Mouse (Mus musculus): ENCODE results near the gene Arl6ip6. TPM values are rescaled to one million over a fixed set of nuclear protein-coding genes. Genes with fewer than 3 reads are reported as not detected.
A peak's percentile ranks its signal among the peaks of the same experiment; 100 is the strongest.

Gene Arl6ip6
- total RNA-seq (2021), result 10 to 100 TPM; 12.0 to 12.7 TPM

- DNase-seq (ENCODE audit: extremely low spot score in 1 of 2, low spot score in 1 of 2), result peak; percentile 96 to 99
Observed at GRCm38 (mm10) chr2:53191523-53192220, at the start of gene Arl6ip6. Arl6ip6 (plus strand) TSS chr2:53191726.

- DNase-seq (ENCODE audit: extremely low spot score in 1 of 2, low spot score in 1 of 2), result no peak
Observed at GRCm38 (mm10) chr2:53146852-53147251, 44.7 kb upstream of the Arl6ip6 start.

GRCm38 (mm10) chr2:53173966-53174365 lies 17.6 kb upstream of the Arl6ip6 start:
- DNase-seq (ENCODE audit: extremely low spot score in 1 of 2, low spot score in 1 of 2), result no peak

- DNase-seq (ENCODE audit: extremely low spot score in 1 of 2, low spot score in 1 of 2), result no peak
Observed at GRCm38 (mm10) chr2:53178966-53179365, 12.6 kb upstream of the Arl6ip6 start.

- no peak for DNase-seq (ENCODE audit: extremely low spot score in 1 of 2, low spot score in 1 of 2)
Observed at GRCm38 (mm10) chr2:53179876-53180275, 11.7 kb upstream of the Arl6ip6 start.

- DNase-seq (ENCODE audit: extremely low spot score in 1 of 2, low spot score in 1 of 2), result no peak
Observed at GRCm38 (mm10) chr2:53189811-53190210, 1.7 kb upstream of the Arl6ip6 start.

GRCm38 (mm10) chr2:53190684-53191511 lies 628 bp upstream of the Arl6ip6 start, which contains the start of gene Prpf40a:
Prpf40a (minus strand) TSS chr2:53191284.
- DNase-seq (ENCODE audit: extremely low spot score in 1 of 2, low spot score in 1 of 2), result peak; percentile 99 to 100

- DNase-seq (ENCODE audit: extremely low spot score in 1 of 2, low spot score in 1 of 2), result no peak
Observed at GRCm38 (mm10) chr2:53192386-53192785, 860 bp downstream of the Arl6ip6 start.

- DNase-seq (ENCODE audit: extremely low spot score in 1 of 2, low spot score in 1 of 2), result no peak
Observed at GRCm38 (mm10) chr2:53196431-53196830, 4.9 kb downstream of the Arl6ip6 start.

- DNase-seq (ENCODE audit: extremely low spot score in 1 of 2, low spot score in 1 of 2), result no peak
Observed at GRCm38 (mm10) chr2:53199203-53199602, 7.7 kb downstream of the Arl6ip6 start.

- no peak for DNase-seq (ENCODE audit: extremely low spot score in 1 of 2, low spot score in 1 of 2)
Observed at GRCm38 (mm10) chr2:53200164-53200885, 8.8 kb downstream of the Arl6ip6 start.

GRCm38 (mm10) chr2:53204373-53205274 lies 13.1 kb downstream of the Arl6ip6 start:
- no peak for DNase-seq (ENCODE audit: extremely low spot score in 1 of 2, low spot score in 1 of 2)

- DNase-seq (ENCODE audit: extremely low spot score in 1 of 2, low spot score in 1 of 2), result no peak
Observed at GRCm38 (mm10) chr2:53206749-53207148, 15.2 kb downstream of the Arl6ip6 start.

- DNase-seq (ENCODE audit: extremely low spot score in 1 of 2, low spot score in 1 of 2), result no peak
Observed at GRCm38 (mm10) chr2:53213493-53213892, 22.0 kb downstream of the Arl6ip6 start.

GRCm38 (mm10) chr2:53222242-53222641 lies 30.7 kb downstream of the Arl6ip6 start:
- DNase-seq (ENCODE audit: extremely low spot score in 1 of 2, low spot score in 1 of 2), result no peak

GRCm38 (mm10) chr2:53256982-53257381 lies 65.5 kb downstream of the Arl6ip6 start:
- DNase-seq (ENCODE audit: extremely low spot score in 1 of 2, low spot score in 1 of 2), result no peak

Measured in layer of hippocampus, postnatal 25 days (tissue).